Mouse (Mus musculus): ENCODE results near the gene Cct3.
"Not testable (repeated sequence)": the region's sequence is repeated elsewhere in the genome, so short reads cannot be mapped to it uniquely, and the experiment has no call there.

DNA sequence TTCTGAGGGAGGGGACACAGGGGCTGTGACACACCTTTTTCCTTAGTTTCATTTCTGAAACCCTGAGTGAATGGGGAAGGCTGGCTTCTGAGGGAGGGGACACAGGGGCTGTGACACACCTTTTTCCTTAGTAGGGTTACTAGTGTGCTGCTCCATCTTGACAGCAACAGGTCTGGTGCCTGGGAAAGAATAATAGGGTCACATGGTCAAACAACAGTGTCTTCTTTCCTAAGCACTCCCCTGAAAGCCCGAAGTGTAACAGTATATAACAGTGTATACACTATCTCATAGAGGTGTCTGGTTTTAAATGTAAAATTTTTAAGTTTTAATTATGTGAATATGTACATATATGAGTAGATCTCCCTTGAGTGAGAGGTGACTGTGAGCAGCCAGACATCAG is 1.6 kb upstream of the Cct3 start:
- TF ChIP-seq CTCF (IDR thresholded peaks at IDR 0.05; ENCODE audit: control insufficient read depth, insufficient read depth, low read length); POLR2A (IDR thresholded peaks at IDR 0.05; ENCODE audit: borderline replicate concordance, control insufficient read depth, low read depth, low read length): not testable (repeated sequence)

Measured in bone marrow, adult 2 months (tissue).